Mouse (Mus musculus) T-helper 1 cell (primary cell): Measurements from ENCODE around the gene Taar5.

Experiments used
- in situ Hi-C: fragments of 300-600 bp; cut with MboI, MseI; formaldehyde crosslinking; loops from one replicate; pipeline ENCODE4 v1.15.1; 2025; ENCODE audit warnings: high pct_unique_total_duplicates

Taar5 gene

GRCm38 (mm10) chr10:24008143-24008542 lies 37.6 kb downstream of the Taar5 start:
- in situ Hi-C loops: no loop called here
